Mouse (Mus musculus) neural tube, embryonic 11.5 days (tissue): Measurements from ENCODE around the gene Frmpd1. TPM values are rescaled to one million over a fixed set of nuclear protein-coding genes. Genes with fewer than 3 reads are reported as not detected.

Experiments
- ATAC-seq: fragments of 200-750 bp; cut with Nextera tagmentation; 2 replicates; pipeline ENCODE4 v1.8.0; 2017; ENCODE audit warnings: moderate number of reproducible peaks, mild to moderate bottlenecking, moderate TSS enrichment, moderate library complexity; ENCODE audit not compliant: insufficient read depth, low FRiP score, low TSS enrichment
- DNase-seq: peaks from one replicate; pipeline ENCODE4 v3.0.0-alpha.2; 2015; ENCODE audit warnings: low spot score
- H3K27ac ChIP-seq: fragments of 300-500 bp; sonication (generic); 2 replicates; pipeline ENCODE4 v1.5.1; 2014; ENCODE audit warnings: low read depth, mild to moderate bottlenecking, low read length
- H3K27me3 ChIP-seq: fragments of 300-500 bp; sonication (generic); 2 replicates; pipeline ENCODE4 v1.6.1; 2014; ENCODE audit warnings: mild to moderate bottlenecking, low read length, mixed read lengths; ENCODE audit not compliant: control insufficient read depth, insufficient read depth
- H3K36me3 ChIP-seq: fragments of 300-500 bp; sonication (generic); 2 replicates; pipeline ENCODE4 v1.6.1; 2014; ENCODE audit warnings: mild to moderate bottlenecking, low read length, moderate library complexity, mixed read lengths; ENCODE audit not compliant: control insufficient read depth, insufficient read depth
- H3K4me1 ChIP-seq: fragments of 300-500 bp; sonication (generic); 2 replicates; pipeline ENCODE4 v1.6.1; 2014; ENCODE audit warnings: low read length, mixed read lengths; ENCODE audit not compliant: control insufficient read depth, insufficient read depth
- H3K4me2 ChIP-seq: fragments of 300-500 bp; sonication (generic); 2 replicates; pipeline ENCODE4 v1.6.1; 2014; ENCODE audit warnings: low read depth, mild to moderate bottlenecking, moderate library complexity
- H3K4me3 ChIP-seq: fragments of 300-500 bp; sonication (generic); 2 replicates; pipeline ENCODE4 v1.5.1; 2014; ENCODE audit warnings: low read depth, low read length
- H3K9ac ChIP-seq: fragments of 300-500 bp; sonication (generic); 2 replicates; pipeline ENCODE4 v1.6.1; 2014; ENCODE audit warnings: mild to moderate bottlenecking, low read length
- H3K9me3 ChIP-seq: fragments of 300-500 bp; sonication (generic); 2 replicates; pipeline ENCODE4 v1.6.1; 2016; ENCODE audit warnings: low read length; ENCODE audit not compliant: control insufficient read depth
- WGBS: fragments of 180-500 bp; shearing (Covaris S2); extraction: QIAGEN DNeasy Blood & Tissue Kit; methylation state at CpG from one replicate; pipeline ENCODE4 v1.1.7; 2014; 5-methylcytosine and 5-hydroxymethylcytosine counted together
- polyA plus RNA-seq: library from polyadenylated mRNA; unstranded; fragments of >200 nt; fragmentation: Nextera tagmentation; extraction: Ambion mirVana; gene quantifications from 2 replicates; pipeline ENCODE4 v1.2.1, GENCODE M21; 2014

Frmpd1 gene
- polyA plus RNA-seq, 1 experiment from 2014 or later, result 3.4 TPM

GRCm38 (mm10) chr4:45252861-45253262, 68.2 kb downstream of the Frmpd1 start:
- no peak overlapping the region for H3K4me2 ChIP-seq
- WGBS, result 31% methylated on average over 9 of the region's 9 CpGs
- H3K9ac ChIP-seq, result no peak overlapping the region
- H3K9me3 ChIP-seq, result no peaks in the 10 kb centered on the region
- no peak overlapping the region for H3K4me3 ChIP-seq
- no peak for DNase-seq
- H3K27me3 ChIP-seq, result no peaks in the 10 kb centered on the region
- H3K4me1 ChIP-seq, result no peaks in the 10 kb centered on the region
- no peak for ATAC-seq
- H3K36me3 ChIP-seq, result no peaks in the 10 kb centered on the region
- H3K27ac ChIP-seq, result no peak overlapping the region

- WGBS, result 50% methylated on average over 11 of the region's 11 CpGs
- Histone ChIP-seq H3K4me3 (no peak overlapping the region), H3K4me2 (no peak overlapping the region), H3K27me3 (no peaks in the 10 kb centered on the region), H3K9me3 (no peaks in the 10 kb centered on the region), H3K9ac (no peak overlapping the region), H3K27ac (no peak overlapping the region), H3K4me1 (no peaks in the 10 kb centered on the region), H3K36me3 (no peaks in the 10 kb centered on the region)
- DNase-seq (no peak), ATAC-seq (no peak)
These were observed 69.3 kb downstream of the Frmpd1 start for GRCm38 (mm10) chr4:45253839-45254601.

GRCm38 (mm10) chr4:45259232-45259832, 74.7 kb downstream of the Frmpd1 start:
- Histone ChIP-seq H3K4me1 (no peaks in the 10 kb centered on the region), H3K4me3 (no peak overlapping the region), H3K9me3 (no peaks in the 10 kb centered on the region), H3K36me3 (no peaks in the 10 kb centered on the region), H3K9ac (no peak overlapping the region), H3K27ac (no peak overlapping the region), H3K27me3 (no peaks in the 10 kb centered on the region), H3K4me2 (no peak overlapping the region)
- 71% methylated on average over 4 of the region's 4 CpGs for WGBS
- ATAC-seq, result no peak
- DNase-seq, result no peak

GRCm38 (mm10) chr4:45261551-45261950, 76.9 kb downstream of the Frmpd1 start:
- Histone ChIP-seq H3K9ac (no peak overlapping the region), H3K27ac (no peak overlapping the region), H3K27me3 (no peaks in the 10 kb centered on the region), H3K4me3 (no peak overlapping the region), H3K4me2 (no peak overlapping the region), H3K36me3 (no peaks in the 10 kb centered on the region), H3K4me1 (no peaks in the 10 kb centered on the region), H3K9me3 (no peaks in the 10 kb centered on the region)
- 90% methylated on average over 4 of the region's 4 CpGs for WGBS
- no peak for DNase-seq
- ATAC-seq, result no peak

- Histone ChIP-seq H3K4me1 (no peaks in the 10 kb centered on the region), H3K4me3 (no peak overlapping the region), H3K9ac (no peak overlapping the region), H3K9me3 (no peaks in the 10 kb centered on the region), H3K4me2 (no peak overlapping the region), H3K36me3 (no peaks in the 10 kb centered on the region), H3K27me3 (no peaks in the 10 kb centered on the region), H3K27ac (no peak overlapping the region)
- no peak for ATAC-seq
- no peak for DNase-seq
- WGBS, result 80% methylated on average over 3 of the region's 3 CpGs
These were observed 83.2 kb downstream of the Frmpd1 start for GRCm38 (mm10) chr4:45267883-45268282.

GRCm38 (mm10) chr4:45271041-45271452, 86.4 kb downstream of the Frmpd1 start:
- no peak for ATAC-seq

GRCm38 (mm10) chr4:45275770-45276169, 91.1 kb downstream of the Frmpd1 start:
- ATAC-seq (no peak), DNase-seq (no peak)
- no peaks in the 10 kb centered on the region for H3K27me3 ChIP-seq
- no peak overlapping the region for H3K27ac ChIP-seq
- no peaks in the 10 kb centered on the region for H3K4me1 ChIP-seq
- H3K4me3 ChIP-seq, result no peak overlapping the region
- no peaks in the 10 kb centered on the region for H3K9me3 ChIP-seq
- WGBS, result 76% methylated on average over 8 of the region's 8 CpGs
- H3K36me3 ChIP-seq, result no peaks in the 10 kb centered on the region
- H3K9ac ChIP-seq, result no peak overlapping the region
- H3K4me2 ChIP-seq, result no peak overlapping the region

More at GRCm38 (mm10) chr4:45271041-45271452, 86.4 kb downstream of the Frmpd1 start:
- Histone ChIP-seq H3K9me3 (no peaks in the 10 kb centered on the region), H3K4me2 (no peak overlapping the region), H3K4me1 (no peaks in the 10 kb centered on the region), H3K9ac (no peak overlapping the region), H3K4me3 (no peak overlapping the region), H3K27me3 (no peaks in the 10 kb centered on the region), H3K27ac (no peak overlapping the region), H3K36me3 (no peaks in the 10 kb centered on the region)
- WGBS, result 84% methylated on average over 10 of the region's 10 CpGs
- DNase-seq, result peak; percentile 28

- Histone ChIP-seq H3K9me3 (no peaks in the 10 kb centered on the region), H3K36me3 (no peaks in the 10 kb centered on the region), H3K4me1 (no peaks in the 10 kb centered on the region), H3K4me3 (no peak overlapping the region), H3K27ac (no peak overlapping the region), H3K9ac (no peak overlapping the region), H3K4me2 (no peak overlapping the region), H3K27me3 (no peaks in the 10 kb centered on the region)
- DNase-seq (no peak), ATAC-seq (no peak)
- 63% methylated on average over 8 of the region's 8 CpGs for WGBS
These were observed 94.6 kb downstream of the Frmpd1 start for GRCm38 (mm10) chr4:45279292-45279691.

- WGBS, result 25% methylated on average over 4 of the region's 4 CpGs
- Histone ChIP-seq H3K27me3 (no peaks in the 10 kb centered on the region), H3K9me3 (no peaks in the 10 kb centered on the region), H3K4me1 (no peaks in the 10 kb centered on the region), H3K27ac (no peak overlapping the region), H3K9ac (no peak overlapping the region), H3K4me3 (no peak overlapping the region), H3K4me2 (no peak overlapping the region), H3K36me3 (no peaks in the 10 kb centered on the region)
- ATAC-seq (no peak), DNase-seq (peak; percentile 57)
These were observed 95.4 kb downstream of the Frmpd1 start for GRCm38 (mm10) chr4:45279981-45280548.
